Mouse (Mus musculus) heart, adult 2 months (tissue): ENCODE results near the gene Slc25a34. TPM values are rescaled to one million over a fixed set of nuclear protein-coding genes. Genes with fewer than 3 reads are reported as not detected.

Experiments
- DNase-seq, 2 experiments: peaks; one replicate each; pipeline ENCODE4 v3.0.0; 2021
- H3K27ac ChIP-seq: fragments of 200-600 bp; 2 replicates; pipeline ENCODE4 v1.8.1; 2022
- H3K27me3 ChIP-seq: fragments of 200-500 bp; 2 replicates; pipeline ENCODE4 v1.6.1; 2012; ENCODE audit warnings: mild to moderate bottlenecking, low read length, inconsistent platforms, mixed read lengths; ENCODE audit not compliant: control insufficient read depth, insufficient read depth
- H3K36me3 ChIP-seq: fragments of 200-500 bp; 2 replicates; pipeline ENCODE4 v1.6.1; 2012; ENCODE audit warnings: low read length, inconsistent platforms; ENCODE audit not compliant: control insufficient read depth, insufficient read depth
- H3K4me1 ChIP-seq: fragments of 200-500 bp; 2 replicates; pipeline ENCODE4 v1.6.1; 2011; ENCODE audit warnings: low read length; ENCODE audit not compliant: control insufficient read depth, insufficient read depth
- H3K4me3 ChIP-seq: fragments of 200-600 bp; 2 replicates; pipeline ENCODE4 v1.8.1; 2022
- H3K79me2 ChIP-seq: fragments of 200-500 bp; replicated peaks from 2 replicates; pipeline ENCODE4 v1.6.1; 2012; ENCODE audit warnings: mild to moderate bottlenecking, inconsistent platforms, low read length, moderate library complexity, mixed read lengths; ENCODE audit not compliant: control insufficient read depth, insufficient read depth
- H3K9ac ChIP-seq: fragments of 200-500 bp; 2 replicates; pipeline ENCODE4 v1.6.1; 2012; ENCODE audit warnings: low read depth, mild to moderate bottlenecking, control low read depth, inconsistent platforms, low read length, mixed read lengths
- CTCF ChIP-seq: fragments of 200-600 bp; IDR thresholded peaks from 2 replicates; pipeline ENCODE4 v1.8.1; 2022; ENCODE audit warnings: antibody characterized with exemption, mild to moderate bottlenecking, moderate library complexity
- EP300 ChIP-seq: fragments of 200-500 bp; IDR thresholded peaks from 2 replicates; pipeline ENCODE4 v1.6.1; 2011; ENCODE audit warnings: low read depth, low read length, control low read depth; ENCODE audit not compliant: insufficient read depth
- POLR2A ChIP-seq: fragments of 200-500 bp; IDR thresholded peaks from 2 replicates; pipeline ENCODE4 v1.6.1; 2011; ENCODE audit warnings: mild to moderate bottlenecking, low read depth, low read length, control low read depth; ENCODE audit not compliant: insufficient read depth
- WGBS: fragments of 180-500 bp; shearing (Covaris S2); methylation state at CpG from one replicate; pipeline ENCODE4 v1.1.7; 2018; 5-methylcytosine and 5-hydroxymethylcytosine counted together
- intact Hi-C: fragments of 180-260 bp; cut with DNase I; formaldehyde crosslinking; loops from one replicate; pipeline ENCODE4 v1.15.1; 2025
- polyA plus RNA-seq: library from polyadenylated mRNA; depleted of rRNA; stranded (reverse); fragments of >200 nt; gene quantifications from 2 replicates; pipeline ENCODE4 v1.2.3, GENCODE M21; 2012
- total RNA-seq, 2 experiments: library from RNA; stranded (reverse); gene quantifications; 2 replicates each; pipeline ENCODE4 v1.2.3; 2021

Gene Slc25a34
- total and polyA plus RNA-seq, 3 experiments = 118 to 183 (median 132) TPM

DNA sequence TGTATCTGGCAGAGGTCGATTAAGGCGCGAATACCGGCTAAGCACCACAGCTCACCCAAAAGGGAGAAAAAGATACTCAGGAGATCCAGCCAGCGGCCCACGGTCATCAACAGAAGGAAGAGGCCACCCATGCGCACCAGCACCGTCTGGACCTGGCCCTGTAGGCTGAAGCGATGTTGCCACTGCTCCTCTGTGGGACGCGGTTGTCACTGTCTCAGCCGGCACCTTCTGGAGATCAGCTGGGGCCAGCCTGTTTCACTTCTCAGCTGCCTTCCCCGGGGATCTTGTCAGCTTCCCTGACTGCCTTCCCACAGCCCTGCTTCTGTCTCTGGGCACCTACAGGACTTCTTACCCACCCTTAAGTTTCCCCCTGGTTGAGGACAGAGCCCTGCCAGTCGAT is 8.7 kb downstream of the Slc25a34 start:
- no peak overlapping the region for H3K4me3 ChIP-seq
- WGBS = 82% methylated on average over 14 of the region's 14 CpGs
- DNase-seq = peak in 1 of 2 experiments; percentile 5
- H3K27me3 ChIP-seq = no peaks in the 10 kb centered on the region
- peaks cover 4% of the 10 kb centered on the region for H3K4me1 ChIP-seq
- no peak overlapping the region for H3K27ac ChIP-seq
- intact Hi-C loops = loop anchor here (5.0 kb wide), 1 partner anchor 107 kb away; the partner anchor contains the start of gene Ddi2
- H3K79me2 ChIP-seq = no peaks in the 10 kb centered on the region
- H3K36me3 ChIP-seq = no peaks in the 10 kb centered on the region
- TF ChIP-seq EP300 = no peak
- no peak overlapping the region for H3K9ac ChIP-seq

DNA sequence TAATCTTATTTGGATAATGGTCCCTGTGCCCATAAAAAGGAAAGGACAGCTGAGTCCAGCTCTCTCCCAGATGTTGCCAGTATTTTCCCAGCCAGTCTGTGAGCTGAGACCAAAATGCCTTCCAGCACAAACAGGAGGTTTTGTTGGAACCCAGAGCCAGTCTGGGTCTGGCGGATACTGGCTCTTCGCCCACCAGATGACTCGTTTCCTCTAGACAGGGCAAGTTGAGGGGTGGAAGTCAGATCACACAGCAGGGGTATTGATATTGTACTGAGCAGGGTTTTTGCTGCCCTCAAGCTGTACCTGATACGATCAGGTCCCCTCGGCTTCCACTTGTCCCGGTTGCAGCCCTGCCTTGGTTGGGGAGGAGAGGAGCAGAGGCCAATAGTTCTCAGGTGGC is 14.1 kb downstream of the Slc25a34 start:
- intact Hi-C loops = no loop called here

DNA sequence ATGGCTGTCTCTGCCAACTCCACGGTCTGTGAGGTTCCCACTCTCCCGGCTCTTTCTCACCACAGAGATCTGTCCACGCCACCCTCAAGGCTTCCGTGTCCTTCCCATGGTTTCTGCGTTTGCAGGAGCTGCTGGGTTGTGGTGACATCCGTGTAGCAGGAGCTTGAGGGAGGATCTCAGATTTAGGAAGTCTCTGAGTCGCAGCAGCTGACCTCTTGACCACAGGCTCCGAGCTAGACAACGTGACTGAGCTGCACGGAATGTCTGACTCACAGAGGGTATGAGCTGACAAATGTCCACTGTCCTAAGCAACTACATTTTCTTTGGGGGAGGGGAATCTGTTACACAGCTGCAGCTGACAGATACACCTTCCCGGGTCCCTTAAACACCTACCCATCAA is 17.8 kb downstream of the Slc25a34 start, which contains the start of gene Fblim1:
Fblim1 (minus strand) TSS at position 236 of the 400 bp plus-strand sequence.
- H3K36me3 ChIP-seq = no peaks in the 10 kb centered on the region
- H3K9ac ChIP-seq = no peak within 1 kb of the TSS
- H3K27ac ChIP-seq = peak within 1 kb of the TSS; percentile 27; the same call in 1 of the 2 replicates
- peak in 1 of 2 experiments; percentile 73 for DNase-seq
- WGBS = 67% methylated on average over 11 of the region's 11 CpGs
- H3K4me3 ChIP-seq = no peak within 1 kb of the TSS
- TF ChIP-seq POLR2A (peak; percentile 68), CTCF (no peak), EP300 (peak; percentile 71; the same call in 1 of the 2 replicates)
- intact Hi-C loops = no loop called here
- peaks cover 33% of the 10 kb centered on the region for H3K4me1 ChIP-seq
- no peaks in the 10 kb centered on the region for H3K27me3 ChIP-seq
- H3K79me2 ChIP-seq = no peaks in the 10 kb centered on the region

More for the DNA sequence above, 14.1 kb downstream of the Slc25a34 start:
- peak; percentile 60 to 69 for DNase-seq
- Histone ChIP-seq H3K4me3 (no peak overlapping the region), H3K27me3 (no peaks in the 10 kb centered on the region), H3K79me2 (no peaks in the 10 kb centered on the region), H3K4me1 (peaks cover 11% of the 10 kb centered on the region), H3K36me3 (no peaks in the 10 kb centered on the region), H3K27ac (peak overlapping the region; percentile 38), H3K9ac (no peak overlapping the region)
- WGBS = 28% methylated on average over 6 of the region's 6 CpGs
- TF ChIP-seq CTCF = no peak
- TF ChIP-seq POLR2A = no peak
- no peak for TF ChIP-seq EP300

DNA sequence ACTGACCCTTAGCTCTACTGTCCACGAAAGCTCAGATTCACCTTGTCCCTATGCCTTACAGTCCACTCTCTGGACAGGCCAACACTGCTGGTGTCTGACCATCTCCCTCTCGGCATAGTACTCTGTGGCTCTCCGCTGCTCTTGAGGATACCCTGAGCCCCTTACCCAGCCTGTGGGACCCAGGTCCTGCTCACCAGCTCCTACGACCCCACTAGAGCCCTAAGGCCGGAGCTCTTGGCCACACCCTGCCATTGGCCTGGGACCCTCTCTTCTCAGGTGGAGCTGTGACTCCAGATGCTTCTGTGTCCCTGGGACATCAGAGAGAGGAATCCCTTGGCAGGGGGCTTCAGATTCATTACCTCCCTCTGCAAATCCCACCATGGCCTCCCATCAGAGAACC is 18.2 kb downstream of the Slc25a34 start:
- 92% methylated on average over 5 of the region's 5 CpGs for WGBS
- no peak for DNase-seq
- intact Hi-C loops = no loop called here
- TF ChIP-seq EP300 = no peak
- TF ChIP-seq POLR2A = no peak
- no peak overlapping the region for H3K4me3 ChIP-seq
- H3K27me3 ChIP-seq = no peaks in the 10 kb centered on the region
- no peak overlapping the region for H3K9ac ChIP-seq
- H3K79me2 ChIP-seq = no peaks in the 10 kb centered on the region
- peaks cover 33% of the 10 kb centered on the region for H3K4me1 ChIP-seq
- peak overlapping the region; percentile 27; the same call in 1 of the 2 replicates for H3K27ac ChIP-seq
- H3K36me3 ChIP-seq = no peaks in the 10 kb centered on the region

DNA sequence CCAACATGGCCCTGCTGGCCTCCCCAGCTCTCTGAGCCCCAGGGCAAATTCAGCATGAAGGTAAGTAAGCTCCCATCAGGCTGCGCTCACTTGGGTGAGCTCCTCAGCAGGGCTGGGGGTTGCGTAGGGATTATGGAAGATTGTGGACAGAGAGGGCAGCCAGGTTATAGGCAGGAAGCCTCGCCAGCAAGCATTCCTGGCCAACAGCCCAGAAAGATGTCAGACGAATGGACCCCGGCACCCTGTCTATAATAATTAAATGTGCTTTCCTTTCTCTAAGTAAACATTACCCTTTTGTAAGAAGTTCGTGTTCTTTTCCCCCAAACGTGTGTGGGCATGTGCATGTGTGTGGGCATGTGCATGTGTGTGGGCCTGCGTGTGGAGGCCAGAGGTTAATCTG is 19.1 kb downstream of the Slc25a34 start:
- 0 out of 2 replicates have a peak overlapping the region, but pooled peaks have one; percentile 18 for H3K9ac ChIP-seq
- TF ChIP-seq CTCF = no peak
- no peak for TF ChIP-seq POLR2A
- TF ChIP-seq EP300 = no peak
- intact Hi-C loops = no loop called here
- peak in 1 of 2 experiments; percentile 46 for DNase-seq
- H3K36me3 ChIP-seq = no peaks in the 10 kb centered on the region
- no peaks in the 10 kb centered on the region for H3K27me3 ChIP-seq
- no peaks in the 10 kb centered on the region for H3K79me2 ChIP-seq
- H3K27ac ChIP-seq = peak overlapping the region; percentile 16; the same call in 1 of the 2 replicates
- WGBS = 23% methylated on average over 8 of the region's 8 CpGs
- H3K4me3 ChIP-seq = no peak overlapping the region
- H3K4me1 ChIP-seq = peaks cover 27% of the 10 kb centered on the region

DNA sequence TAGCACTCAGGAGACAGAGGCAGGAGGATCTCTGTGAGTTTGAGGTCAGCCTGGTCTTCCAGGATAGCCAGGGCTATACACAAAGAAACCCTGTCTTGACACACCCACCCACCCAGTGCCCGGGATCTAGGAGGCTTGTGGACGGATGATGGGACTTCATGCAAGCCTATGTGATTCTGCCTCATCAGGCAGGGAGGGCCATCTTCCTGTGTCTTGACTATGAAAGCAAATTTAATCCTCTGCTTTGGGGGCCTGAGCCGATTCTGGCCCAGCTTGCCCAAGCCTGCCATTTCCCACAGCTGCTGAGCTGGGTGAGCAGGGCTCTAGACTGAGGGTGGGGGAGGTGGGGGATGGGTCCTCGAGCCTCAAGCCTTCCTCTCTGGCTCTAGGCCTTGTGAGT is 19.7 kb downstream of the Slc25a34 start:
- no peaks in the 10 kb centered on the region for H3K36me3 ChIP-seq
- intact Hi-C loops = no loop called here
- no peak overlapping the region for H3K4me3 ChIP-seq
- peaks cover 26% of the 10 kb centered on the region for H3K4me1 ChIP-seq
- TF ChIP-seq POLR2A = no peak
- no peak for TF ChIP-seq EP300
- TF ChIP-seq CTCF = no peak
- H3K79me2 ChIP-seq = no peaks in the 10 kb centered on the region
- no peaks in the 10 kb centered on the region for H3K27me3 ChIP-seq
- WGBS = 69% methylated on average over 4 of the region's 4 CpGs
- DNase-seq = no peak
- H3K9ac ChIP-seq = no peak overlapping the region
- H3K27ac ChIP-seq = no peak overlapping the region; the same call in 1 of the 2 replicates
